Mouse (Mus musculus) liver, embryonic 15.5 days (tissue): ENCODE measurements around the gene Slfn5. TPM values are rescaled to one million over a fixed set of nuclear protein-coding genes. Genes with fewer than 3 reads are reported as not detected.

Source experiments
- microRNA-seq: library from miRNA; unstranded; fragments of <30 nt; microRNA quantifications from one replicate; pipeline ENCODE4, GENCODE M21; 2016
- polyA plus RNA-seq: library from polyadenylated mRNA; unstranded; fragments of >200 nt; fragmentation: Nextera tagmentation; extraction: Ambion mirVana; gene quantifications from 2 replicates; pipeline ENCODE4 v1.2.1, GENCODE M21; 2015

The Slfn5 gene
- polyA plus RNA-seq, 1 experiment from 2014 or later = 1.6 TPM

Small RNAs within 50 kb of the gene (microRNA-seq; reads per million reads assigned to microRNA genes)
- gene Mir7679 = not detected

Other genes with a start within 250 kb of the Slfn5 start
- gene Cct6b, start 187.0 kb upstream of the Slfn5 start, polyA plus RNA-seq = 0.08 and 0.10 TPM in 2 replicates
- 17.1 and 17.4 TPM in 2 replicates for gene Zfp830, start 187.0 kb upstream of the Slfn5 start, polyA plus RNA-seq
- 6.6 and 8.4 TPM in 2 replicates for gene Lig3, start 170.2 kb upstream of the Slfn5 start, polyA plus RNA-seq
- gene Rffl, start 80.1 kb upstream of the Slfn5 start, polyA plus RNA-seq = 24.5 and 26.0 TPM in 2 replicates
- gene Rad51d, start 60.7 kb upstream of the Slfn5 start, polyA plus RNA-seq = 5.6 and 6.2 TPM in 2 replicates
- 0.07 and 0.18 TPM in 2 replicates for gene Fndc8, start 59.2 kb upstream of the Slfn5 start, polyA plus RNA-seq
- 12.4 and 13.6 TPM in 2 replicates for gene Nle1, start 42.9 kb upstream of the Slfn5 start, polyA plus RNA-seq
- gene Unc45b, start 40.8 kb upstream of the Slfn5 start, polyA plus RNA-seq = 1.7 TPM in 2 replicates
- gene Slfn9, start 40.5 kb downstream of the Slfn5 start, polyA plus RNA-seq = 5.7 TPM in 2 replicates
- gene Slfn8, start 69.5 kb downstream of the Slfn5 start, polyA plus RNA-seq = 0.54 and 1.1 TPM in 2 replicates
- 11.6 and 11.7 TPM in 2 replicates for gene Slfn2, start 113.8 kb downstream of the Slfn5 start, polyA plus RNA-seq
- 1.5 and 1.6 TPM in 2 replicates for gene Slfn1, start 165.5 kb downstream of the Slfn5 start, polyA plus RNA-seq
- gene Slfn4, start 223.8 kb downstream of the Slfn5 start, polyA plus RNA-seq = 0.88 and 1.2 TPM in 2 replicates
- 1.7 and 1.8 TPM in 2 replicates for gene Slfn3, start 240.0 kb downstream of the Slfn5 start, polyA plus RNA-seq